Mouse (Mus musculus) fibroblast of lung, adult 2 months (primary cell): Measurements from ENCODE around the gene Olfr1255.

ENCODE experiments used
- DNase-seq: peaks from one replicate; pipeline ENCODE4 v3.0.0-alpha.2; 2011; ENCODE audit warnings: low read depth

The Olfr1255 gene

DNA sequence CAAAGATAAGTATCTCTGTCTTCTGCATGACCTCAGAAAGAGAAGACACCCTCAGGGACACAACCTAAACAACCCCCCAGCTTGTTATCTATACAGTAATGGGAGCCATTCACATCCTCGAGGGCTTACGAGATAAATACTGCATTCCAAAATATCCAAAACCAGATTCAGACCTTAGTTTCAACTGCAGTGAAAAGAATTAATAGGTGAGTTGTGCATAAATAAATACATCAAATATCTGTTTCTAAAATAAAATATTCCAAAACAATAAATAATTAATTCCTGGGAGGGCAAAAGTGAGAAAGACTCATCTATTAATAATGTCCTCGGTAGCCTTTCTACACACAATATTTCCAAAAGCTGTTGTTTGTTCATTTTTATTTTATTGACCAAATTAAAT lies at the start of gene Olfr1255:
TSS of gene Olfr1255 (plus strand) at position 301 of the 400 bp plus-strand sequence.
- no peak for DNase-seq

GRCm38 (mm10) chr2:89793519-89793918 lies 18.3 kb upstream of the Olfr1255 start, which contains the start of gene Olfr1254:
Olfr1254 (minus strand) TSS chr2:89793619.
- DNase-seq: no peak

GRCm38 (mm10) chr2:89799583-89799982 lies 12.3 kb upstream of the Olfr1255 start:
- DNase-seq: no peak

DNA sequence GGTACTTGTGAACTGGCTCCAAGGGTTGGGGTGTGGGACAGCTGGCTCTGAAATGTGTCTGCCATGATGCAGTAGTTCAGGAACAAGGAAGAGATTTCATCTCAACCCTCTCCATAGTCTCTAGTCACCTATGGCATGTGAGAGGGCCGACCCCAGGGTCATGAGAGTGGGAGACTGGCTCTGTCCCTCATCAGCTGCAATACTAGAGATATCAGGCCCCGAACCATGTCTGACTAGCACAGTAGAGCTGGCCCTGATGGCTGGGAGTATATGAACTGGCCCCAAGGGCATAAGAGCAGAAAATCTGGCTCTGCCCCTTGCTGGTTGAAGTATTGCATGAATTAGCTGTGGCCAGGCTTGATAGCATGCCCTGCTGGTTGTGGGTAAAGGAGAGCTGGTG lies 1.1 kb upstream of the Olfr1255 start:
- no peak for DNase-seq

DNA sequence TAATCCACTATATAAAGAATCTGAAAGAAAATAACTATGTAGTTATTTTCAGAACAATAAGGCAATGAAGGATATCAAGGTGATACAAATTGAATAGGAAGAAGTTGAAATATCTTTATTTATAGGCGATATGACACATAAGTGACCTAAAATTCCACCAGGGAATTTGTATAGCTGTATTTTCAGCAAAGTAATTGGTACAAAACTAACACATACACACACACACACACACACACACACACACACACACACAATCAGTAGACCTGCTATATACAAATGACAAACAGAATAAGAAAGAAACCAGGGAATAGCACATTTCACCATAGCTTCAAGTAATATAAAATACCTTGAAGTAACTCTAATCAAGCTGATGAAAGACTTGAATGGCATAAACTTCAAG lies 8.4 kb downstream of the Olfr1255 start:
- no peak for DNase-seq

- no peak for DNase-seq
Measured at GRCm38 (mm10) chr2:89841455-89841854, 29.6 kb downstream of the Olfr1255 start, which contains the start of gene Olfr1256. Olfr1256 (minus strand) TSS chr2:89841555.

GRCm38 (mm10) chr2:89848105-89848504 lies 36.3 kb downstream of the Olfr1255 start, which contains the start of gene Olfr48:
Olfr48 (minus strand) TSS chr2:89848205.
- DNase-seq: no peak

GRCm38 (mm10) chr2:89849230-89849629 lies 37.4 kb downstream of the Olfr1255 start:
- DNase-seq: no peak
